Mouse (Mus musculus): ENCODE data around the gene Zfp422. TPM values are rescaled to one million over a fixed set of nuclear protein-coding genes. Genes with fewer than 3 reads are reported as not detected.
A peak's percentile ranks its signal among the peaks of the same experiment; 100 is the strongest.

Gene Zfp422
- polyA plus RNA-seq, 1 experiment from 2014 or later: 58.1 TPM

DNA sequence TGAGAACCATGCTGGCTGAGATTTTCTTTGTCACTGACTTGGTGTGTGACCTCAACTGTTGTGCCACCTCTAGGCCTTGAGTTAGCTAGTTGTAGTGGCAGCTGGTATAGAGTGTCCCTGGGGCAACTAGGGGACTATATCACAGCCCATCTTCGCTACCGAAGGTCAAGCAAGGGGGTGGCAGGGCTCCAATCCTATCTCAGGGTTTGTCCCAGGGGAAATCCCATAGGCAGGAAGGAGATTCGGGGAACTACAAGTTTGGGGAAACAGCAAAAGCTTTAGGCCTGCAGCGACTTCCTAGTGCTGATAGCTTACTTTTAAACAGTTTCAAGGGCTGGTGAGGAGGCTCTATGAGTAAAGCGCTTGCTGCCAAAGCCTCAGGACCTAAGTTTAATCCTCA lies 43.5 kb upstream of the Zfp422 start:
- TF ChIP-seq EP300 (IDR thresholded peaks at IDR 0.05): no peak
- no peak for TF ChIP-seq CTCF (IDR thresholded peaks at IDR 0.05)
- H3K4me2 ChIP-seq (replicated peaks; ENCODE audit: low read depth, low read length): no peak overlapping the region

DNA sequence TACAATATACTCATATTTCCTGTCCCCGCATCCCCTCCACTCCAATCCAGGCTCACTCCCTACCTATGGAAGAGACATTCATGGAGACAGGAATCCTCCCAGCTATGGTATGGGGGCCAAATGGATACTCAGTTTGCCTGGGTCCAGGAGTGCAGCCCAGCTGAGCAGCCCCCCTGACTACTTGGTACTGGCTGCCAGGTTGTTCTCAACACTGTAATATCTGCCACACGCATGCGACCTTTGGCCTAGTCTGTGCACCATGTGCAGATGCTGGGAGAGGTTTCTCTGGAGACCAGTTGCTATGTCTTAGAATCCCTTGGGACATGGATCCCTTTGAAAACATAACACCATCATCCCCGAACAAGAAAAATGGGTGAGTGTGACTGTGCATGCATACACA lies 43.0 kb upstream of the Zfp422 start:
- Histone ChIP-seq H3K9ac (replicated peaks; ENCODE audit: low read depth) (no peak overlapping the region), H3K27ac (ENCODE audit: low read length) (no peak overlapping the region), H3K4me2 (replicated peaks; ENCODE audit: low read depth, low read length) (no peak overlapping the region), H3K27me3 (replicated peaks; ENCODE audit: insufficient read depth, low read length) (no peaks in the 10 kb centered on the region), H3K36me3 (ENCODE audit: insufficient read depth, low read length) (no peaks in the 10 kb centered on the region), H3K4me3 (ENCODE audit: low read depth, low read length) (no peak overlapping the region), H3K4me1 (ENCODE audit: insufficient read depth, low read depth, low read length) (peaks cover 10% of the 10 kb centered on the region; the same call in 1 of the 2 replicates), H3K9me3 (ENCODE audit: low read length) (no peaks in the 10 kb centered on the region)
- 93% methylated on average over 4 of the region's 4 CpGs for WGBS
- DNase-seq (ENCODE audit: low spot score): no peak
- no peak for ATAC-seq
- TF ChIP-seq EP300 (IDR thresholded peaks at IDR 0.05) (no peak), CTCF (IDR thresholded peaks at IDR 0.05) (no peak)

More for the DNA sequence above, 43.5 kb upstream of the Zfp422 start:
- Histone ChIP-seq H3K9me3 (ENCODE audit: low read length) (no peaks in the 10 kb centered on the region), H3K4me3 (ENCODE audit: low read depth, low read length) (no peak overlapping the region), H3K36me3 (ENCODE audit: insufficient read depth, low read length) (no peaks in the 10 kb centered on the region), H3K27me3 (replicated peaks; ENCODE audit: insufficient read depth, low read length) (no peaks in the 10 kb centered on the region), H3K9ac (replicated peaks; ENCODE audit: low read depth) (no peak overlapping the region), H3K27ac (ENCODE audit: low read length) (no peak overlapping the region), H3K4me1 (ENCODE audit: insufficient read depth, low read depth, low read length) (peaks cover 10% of the 10 kb centered on the region; the same call in 1 of the 2 replicates)
- ATAC-seq (no peak), DNase-seq (ENCODE audit: low spot score) (no peak)
- WGBS: 66% methylated on average over 5 of the region's 5 CpGs

DNA sequence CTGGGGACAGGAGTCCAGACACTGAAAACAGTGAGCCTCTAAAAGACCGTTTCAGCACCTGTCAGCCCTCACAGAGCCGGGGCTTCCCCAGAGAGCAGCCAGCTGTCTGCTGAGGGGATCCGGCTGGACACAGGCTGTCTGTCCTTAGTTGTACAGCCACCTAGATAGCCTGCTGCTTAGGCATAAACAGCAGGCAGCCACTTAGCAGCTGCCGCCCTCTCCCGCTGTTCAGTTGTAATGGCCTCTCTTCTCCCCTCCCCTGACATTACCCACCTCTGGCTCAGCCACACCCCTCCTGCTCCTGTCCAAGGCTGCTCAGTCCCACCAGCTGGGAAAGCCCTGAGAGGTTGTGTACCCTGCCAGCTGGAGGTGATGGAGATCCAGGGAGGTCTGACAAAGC lies 42.2 kb upstream of the Zfp422 start:
- peaks cover 10% of the 10 kb centered on the region; the same call in 1 of the 2 replicates for H3K4me1 ChIP-seq (ENCODE audit: insufficient read depth, low read depth, low read length)
- ATAC-seq (no peak), DNase-seq (ENCODE audit: low spot score) (peak; percentile 21)
- H3K4me3 ChIP-seq (ENCODE audit: low read depth, low read length): no peak overlapping the region
- H3K36me3 ChIP-seq (ENCODE audit: insufficient read depth, low read length): no peaks in the 10 kb centered on the region
- H3K9me3 ChIP-seq (ENCODE audit: low read length): no peaks in the 10 kb centered on the region
- no peak overlapping the region for H3K9ac ChIP-seq (replicated peaks; ENCODE audit: low read depth)
- TF ChIP-seq CTCF (IDR thresholded peaks at IDR 0.05) (no peak), EP300 (IDR thresholded peaks at IDR 0.05) (no peak)
- WGBS: 42% methylated on average over 4 of the region's 5 CpGs
- H3K4me2 ChIP-seq (replicated peaks; ENCODE audit: low read depth, low read length): no peak overlapping the region
- no peak overlapping the region for H3K27ac ChIP-seq (ENCODE audit: low read length)
- H3K27me3 ChIP-seq (replicated peaks; ENCODE audit: insufficient read depth, low read length): no peaks in the 10 kb centered on the region

- TF ChIP-seq EP300 (IDR thresholded peaks at IDR 0.05): no peak
- TF ChIP-seq CTCF (IDR thresholded peaks at IDR 0.05): peak; percentile 19; the same call in 1 of the 2 replicates
- H3K36me3 ChIP-seq (ENCODE audit: insufficient read depth, low read length): no peaks in the 10 kb centered on the region
- no peak overlapping the region for H3K4me3 ChIP-seq (ENCODE audit: low read depth, low read length)
- ATAC-seq (no peak), DNase-seq (ENCODE audit: low spot score) (no peak)
- H3K9me3 ChIP-seq (ENCODE audit: low read length): no peaks in the 10 kb centered on the region
- WGBS: 54% methylated on average over 6 of the region's 6 CpGs
- H3K4me2 ChIP-seq (replicated peaks; ENCODE audit: low read depth, low read length): no peak overlapping the region
- no peaks in the 10 kb centered on the region for H3K27me3 ChIP-seq (replicated peaks; ENCODE audit: insufficient read depth, low read length)
- H3K4me1 ChIP-seq (ENCODE audit: insufficient read depth, low read depth, low read length): peaks cover 10% of the 10 kb centered on the region; the same call in 1 of the 2 replicates
- no peak overlapping the region for H3K9ac ChIP-seq (replicated peaks; ENCODE audit: low read depth)
- no peak overlapping the region for H3K27ac ChIP-seq (ENCODE audit: low read length)
Observed at GRCm38 (mm10) chr6:116670144-116670543, 41.3 kb upstream of the Zfp422 start.

- 35% methylated on average over 11 of the region's 11 CpGs for WGBS
- Histone ChIP-seq H3K4me2 (replicated peaks; ENCODE audit: low read depth, low read length) (no peak overlapping the region), H3K4me1 (ENCODE audit: insufficient read depth, low read depth, low read length) (peaks cover 7% of the 10 kb centered on the region; the same call in 1 of the 2 replicates), H3K4me3 (ENCODE audit: low read depth, low read length) (no peak overlapping the region), H3K27ac (ENCODE audit: low read length) (no peak overlapping the region), H3K9me3 (ENCODE audit: low read length) (no peaks in the 10 kb centered on the region), H3K9ac (replicated peaks; ENCODE audit: low read depth) (no peak overlapping the region), H3K27me3 (replicated peaks; ENCODE audit: insufficient read depth, low read length) (no peaks in the 10 kb centered on the region), H3K36me3 (ENCODE audit: insufficient read depth, low read length) (no peaks in the 10 kb centered on the region)
- DNase-seq (ENCODE audit: low spot score) (peak; percentile 30), ATAC-seq (0 out of 2 replicates have a peak, but pooled peaks have one; percentile 14)
- TF ChIP-seq EP300 (IDR thresholded peaks at IDR 0.05): no peak
- no peak for TF ChIP-seq CTCF (IDR thresholded peaks at IDR 0.05)
Observed at GRCm38 (mm10) chr6:116668682-116669470, 40.1 kb upstream of the Zfp422 start.

- Histone ChIP-seq H3K9ac (replicated peaks; ENCODE audit: low read depth) (no peak overlapping the region), H3K4me3 (ENCODE audit: low read depth, low read length) (no peak overlapping the region), H3K4me1 (ENCODE audit: insufficient read depth, low read depth, low read length) (no peaks in the 10 kb centered on the region), H3K27me3 (replicated peaks; ENCODE audit: insufficient read depth, low read length) (no peaks in the 10 kb centered on the region), H3K27ac (ENCODE audit: low read length) (no peak overlapping the region), H3K36me3 (ENCODE audit: insufficient read depth, low read length) (no peaks in the 10 kb centered on the region), H3K4me2 (replicated peaks; ENCODE audit: low read depth, low read length) (no peak overlapping the region), H3K9me3 (ENCODE audit: low read length) (no peaks in the 10 kb centered on the region)
- TF ChIP-seq CTCF (IDR thresholded peaks at IDR 0.05) (no peak), EP300 (IDR thresholded peaks at IDR 0.05) (no peak)
- DNase-seq (ENCODE audit: low spot score): no peak
- no peak for ATAC-seq
- 76% methylated on average over 3 of the region's 3 CpGs for WGBS
Observed at GRCm38 (mm10) chr6:116667382-116667781, 38.6 kb upstream of the Zfp422 start.

All from lung, postnatal 0 days (tissue).